Mouse (Mus musculus): ENCODE results near the gene AI481877. TPM values are rescaled to one million over a fixed set of nuclear protein-coding genes. Genes with fewer than 3 reads are reported as not detected.

AI481877 gene
- polyA plus RNA-seq, 1 experiment from 2014 or later = not detected

- no peak overlapping the region for H3K27ac ChIP-seq (replicated peaks)
- H3K4me1 ChIP-seq = no peaks in the 10 kb centered on the region
- 90% methylated on average over 6 of the region's 6 CpGs for WGBS
- no peaks in the 10 kb centered on the region for H3K9me3 ChIP-seq
- no peak overlapping the region for H3K9ac ChIP-seq (replicated peaks)
- H3K36me3 ChIP-seq = peaks cover 3% of the 10 kb centered on the region; the same call in 1 of the 2 replicates
- no peak for ATAC-seq (ENCODE audit: low FRiP score, low read depth)
- no peak overlapping the region for H3K4me3 ChIP-seq
- no peak overlapping the region for H3K4me2 ChIP-seq (replicated peaks)
- H3K27me3 ChIP-seq = no peaks in the 10 kb centered on the region
Observed at GRCm38 (mm10) chr4:59043891-59044290, 94.9 kb downstream of the AI481877 start.

DNA sequence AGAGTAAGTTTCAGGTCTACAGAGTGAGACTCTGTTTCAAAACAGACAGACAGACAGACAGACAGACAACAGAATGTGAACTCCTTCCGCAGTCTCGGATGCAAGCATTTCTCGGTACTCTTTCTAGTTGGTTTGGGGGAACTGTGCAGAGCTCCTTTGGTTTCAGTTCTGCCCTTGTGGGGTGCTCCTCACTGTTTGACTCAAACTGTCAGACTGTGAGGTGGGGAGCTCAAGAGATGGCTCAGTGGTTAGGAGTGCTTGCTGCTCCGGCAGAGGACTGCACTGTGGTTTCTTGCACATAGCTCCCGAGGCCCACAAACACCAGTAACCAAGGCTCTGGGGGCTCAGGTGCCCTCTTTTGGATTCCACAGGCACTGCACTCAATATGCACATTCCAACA, 95.7 kb downstream of the AI481877 start:
- Histone ChIP-seq H3K4me2 (replicated peaks) (no peak overlapping the region), H3K36me3 (peaks cover 3% of the 10 kb centered on the region; the same call in 1 of the 2 replicates), H3K4me3 (no peak overlapping the region), H3K27ac (replicated peaks) (no peak overlapping the region), H3K9me3 (no peaks in the 10 kb centered on the region), H3K4me1 (no peaks in the 10 kb centered on the region), H3K27me3 (no peaks in the 10 kb centered on the region), H3K9ac (replicated peaks) (no peak overlapping the region)
- ATAC-seq (ENCODE audit: low FRiP score, low read depth) = no peak
- WGBS = 91% methylated on average over 5 of the region's 5 CpGs

DNA sequence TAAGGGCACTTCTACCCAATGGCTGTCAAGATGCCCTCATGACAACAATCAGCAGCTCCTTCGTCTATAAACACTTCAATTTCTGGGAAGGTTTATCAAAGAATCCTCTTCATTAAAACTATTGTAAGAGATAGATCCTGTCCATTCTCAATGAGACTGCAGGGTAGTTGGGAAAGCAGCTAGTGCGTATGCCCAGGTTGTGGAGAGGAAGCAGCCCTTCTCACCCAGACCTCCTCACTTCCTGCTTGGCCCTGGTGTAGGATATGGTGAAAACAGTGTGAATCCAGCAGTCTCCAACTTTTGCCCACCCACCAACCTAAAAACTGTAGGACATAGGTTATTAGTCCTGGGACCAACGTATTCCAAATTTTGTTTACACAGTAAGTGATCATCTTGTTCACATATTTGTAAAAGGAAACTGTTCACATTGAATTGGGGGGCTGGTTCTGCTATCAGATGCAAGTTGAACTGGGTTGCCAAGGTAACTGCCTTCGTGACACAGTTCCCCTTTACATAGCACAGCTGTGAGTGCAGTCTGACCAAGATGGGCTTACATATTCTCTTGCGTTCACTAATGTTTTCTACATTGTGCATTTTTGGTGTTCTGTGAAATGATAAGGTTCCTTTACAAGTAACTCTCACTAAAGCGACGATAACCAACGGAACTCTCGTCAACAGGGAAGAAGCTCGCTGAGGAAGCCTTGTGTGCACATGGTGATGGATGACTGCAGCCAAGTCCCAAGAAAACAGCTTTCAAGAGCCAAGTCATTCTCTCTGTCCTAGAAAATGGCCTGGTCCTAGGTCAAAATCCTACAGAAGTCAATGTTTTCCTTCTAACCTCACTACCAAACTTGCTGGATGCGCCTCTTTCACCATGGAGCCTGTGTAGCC, 98.1 kb downstream of the AI481877 start:
- H3K27me3 ChIP-seq = no peaks in the 10 kb centered on the region

GRCm38 (mm10) chr4:59037525-59037924, 101.3 kb downstream of the AI481877 start:
- peaks cover 3% of the 10 kb centered on the region; the same call in 1 of the 2 replicates for H3K36me3 ChIP-seq
- 87% methylated on average over 3 of the region's 3 CpGs for WGBS
- H3K9ac ChIP-seq (replicated peaks) = no peak overlapping the region
- no peaks in the 10 kb centered on the region for H3K9me3 ChIP-seq
- peaks cover 7% of the 10 kb centered on the region for H3K4me1 ChIP-seq
- no peak for ATAC-seq (ENCODE audit: low FRiP score, low read depth)
- no peaks in the 10 kb centered on the region for H3K27me3 ChIP-seq
- H3K4me2 ChIP-seq (replicated peaks) = no peak overlapping the region
- no peak overlapping the region for H3K4me3 ChIP-seq
- no peak overlapping the region for H3K27ac ChIP-seq (replicated peaks)

More for the DNA sequence above, 98.1 kb downstream of the AI481877 start:
- Histone ChIP-seq H3K9ac (replicated peaks) (no peak overlapping the region), H3K4me3 (no peak overlapping the region), H3K27ac (replicated peaks) (no peak overlapping the region), H3K9me3 (no peaks in the 10 kb centered on the region), H3K36me3 (peaks cover 3% of the 10 kb centered on the region; the same call in 1 of the 2 replicates), H3K4me1 (peaks cover 7% of the 10 kb centered on the region), H3K4me2 (replicated peaks) (no peak overlapping the region)
- ATAC-seq (ENCODE audit: low FRiP score, low read depth) = no peak
- 93% methylated on average over 11 of the region's 11 CpGs for WGBS

DNA sequence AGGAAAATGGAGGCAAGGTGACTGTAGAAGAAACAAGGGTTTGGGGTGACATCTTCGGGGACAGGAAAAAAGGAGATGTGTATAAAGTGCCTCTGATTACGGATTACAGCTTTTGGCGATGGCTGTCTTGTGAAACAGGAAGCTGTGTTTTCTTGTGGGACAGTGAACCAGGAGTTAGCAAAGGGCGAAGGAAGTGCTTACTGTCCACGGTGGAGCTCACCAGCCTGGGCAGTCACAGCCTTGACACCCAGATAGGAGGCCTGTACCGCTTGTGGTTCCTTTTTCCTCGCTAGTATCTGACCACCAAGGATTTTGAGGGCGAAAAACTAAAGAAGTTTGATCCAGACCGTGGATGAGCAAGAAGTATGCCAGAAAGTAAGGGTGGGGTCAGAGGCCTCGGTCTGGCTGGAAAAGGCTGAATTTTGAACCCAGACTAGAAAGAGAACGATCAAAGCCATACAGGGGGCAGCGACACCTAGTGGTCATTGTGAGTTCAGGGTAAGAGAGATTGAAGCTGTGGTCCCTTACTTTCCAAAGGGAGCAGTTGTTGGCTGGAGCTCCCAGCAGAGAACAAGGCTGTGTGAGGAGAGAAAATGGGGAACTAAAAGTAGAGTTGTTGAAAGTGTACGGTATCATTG, 102.2 kb downstream of the AI481877 start:
- no peak overlapping the region for H3K4me2 ChIP-seq (replicated peaks)
- H3K9me3 ChIP-seq = no peaks in the 10 kb centered on the region
- 51% methylated on average over 13 of the region's 13 CpGs for WGBS
- peaks cover 3% of the 10 kb centered on the region; the same call in 1 of the 2 replicates for H3K36me3 ChIP-seq
- H3K4me1 ChIP-seq = peaks cover 7% of the 10 kb centered on the region
- H3K27ac ChIP-seq (replicated peaks) = no peak overlapping the region
- H3K9ac ChIP-seq (replicated peaks) = no peak overlapping the region
- ATAC-seq (ENCODE audit: low FRiP score, low read depth) = peak; percentile 35; the same call in 1 of the 2 replicates
- no peak overlapping the region for H3K4me3 ChIP-seq
- no peaks in the 10 kb centered on the region for H3K27me3 ChIP-seq

DNA sequence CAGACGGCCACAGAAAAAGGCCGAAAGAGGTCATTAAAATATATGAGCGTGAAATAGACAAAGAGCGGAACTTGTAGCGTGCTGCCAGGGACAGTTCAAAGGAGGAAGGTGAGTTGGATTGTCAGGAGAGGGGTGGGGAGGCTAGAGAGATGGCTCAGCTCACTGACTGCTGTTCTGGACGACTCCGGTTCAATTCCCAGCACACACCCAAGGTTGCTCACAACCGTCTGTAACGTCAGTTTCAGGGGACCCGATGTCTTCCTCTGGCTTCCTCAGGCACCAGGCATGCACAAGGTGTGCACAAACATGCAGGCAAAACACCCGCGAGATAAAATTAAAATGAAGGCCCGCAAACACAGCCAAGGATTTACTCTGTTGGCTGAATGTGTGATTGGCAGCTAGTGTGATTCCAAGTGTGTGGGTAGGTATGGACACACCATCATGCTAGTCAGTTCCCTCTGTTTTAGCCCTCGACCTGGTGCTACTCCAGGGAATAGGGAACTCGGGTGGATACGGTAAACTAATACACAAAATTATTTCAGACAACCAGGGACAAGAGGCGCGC, 102.9 kb downstream of the AI481877 start:
- Histone ChIP-seq H3K9ac (replicated peaks) (peak overlapping the region; percentile 85), H3K4me1 (peaks cover 7% of the 10 kb centered on the region), H3K4me3 (peak overlapping the region; percentile 75), H3K36me3 (peaks cover 3% of the 10 kb centered on the region; the same call in 1 of the 2 replicates), H3K27me3 (no peaks in the 10 kb centered on the region), H3K4me2 (replicated peaks) (peak overlapping the region; percentile 70), H3K27ac (replicated peaks) (peak overlapping the region; percentile 90), H3K9me3 (no peaks in the 10 kb centered on the region)
- WGBS = 62% methylated on average over 18 of the region's 18 CpGs
- peak; percentile 28; the same call in 1 of the 2 replicates for ATAC-seq (ENCODE audit: low FRiP score, low read depth)

- peak within 1 kb of the TSS; percentile 85 for H3K9ac ChIP-seq (replicated peaks)
- WGBS = 4% methylated on average over 76 of the region's 76 CpGs
- ATAC-seq (ENCODE audit: low FRiP score, low read depth) = peak; percentile 88
- no peaks in the 10 kb centered on the region for H3K36me3 ChIP-seq
- H3K4me2 ChIP-seq (replicated peaks) = peak within 1 kb of the TSS; percentile 70
- H3K9me3 ChIP-seq = no peaks in the 10 kb centered on the region
- H3K4me3 ChIP-seq = peak within 1 kb of the TSS; percentile 75
- H3K27me3 ChIP-seq = no peaks in the 10 kb centered on the region
- peak within 1 kb of the TSS; percentile 90 for H3K27ac ChIP-seq (replicated peaks)
- peaks cover 7% of the 10 kb centered on the region for H3K4me1 ChIP-seq
Observed at GRCm38 (mm10) chr4:59034918-59035785, 103.6 kb downstream of the AI481877 start, which contains the start of gene Gng10. Gene Gng10, plus strand, starts transcription at chr4:59035088.

- WGBS = 77% methylated on average over 10 of the region's 10 CpGs
- 0 out of 2 replicates have a peak, but pooled peaks have one; percentile 29 for ATAC-seq (ENCODE audit: low FRiP score, low read depth)
- H3K9me3 ChIP-seq = no peaks in the 10 kb centered on the region
- H3K4me2 ChIP-seq (replicated peaks) = peak overlapping the region; percentile 70
- no peak overlapping the region for H3K9ac ChIP-seq (replicated peaks)
- peak overlapping the region; percentile 75 for H3K4me3 ChIP-seq
- peaks cover 7% of the 10 kb centered on the region for H3K4me1 ChIP-seq
- H3K27me3 ChIP-seq = no peaks in the 10 kb centered on the region
- H3K36me3 ChIP-seq = no peaks in the 10 kb centered on the region
- H3K27ac ChIP-seq (replicated peaks) = no peak overlapping the region
Observed at GRCm38 (mm10) chr4:59034325-59034917, 104.4 kb downstream of the AI481877 start.

DNA sequence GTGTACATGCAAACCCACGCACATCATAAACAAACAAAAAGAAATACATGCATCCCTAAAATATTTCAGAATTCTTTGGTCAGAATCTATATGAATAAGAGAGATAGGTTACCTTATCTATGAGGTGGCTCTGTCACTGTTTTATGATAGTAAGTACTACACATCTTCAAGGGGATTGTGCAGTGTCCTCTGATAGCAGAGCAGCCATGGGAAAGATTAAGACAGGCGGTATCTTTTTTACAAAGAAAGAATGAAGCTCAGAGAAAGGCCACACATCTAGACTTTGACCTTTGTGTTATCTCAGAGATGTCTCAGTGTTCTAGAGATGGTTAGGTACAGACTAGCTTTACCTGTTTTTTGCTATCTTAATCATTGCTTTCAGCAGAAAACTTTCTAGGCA, 121.9 kb downstream of the AI481877 start:
- no peak overlapping the region for H3K4me3 ChIP-seq
- no peaks in the 10 kb centered on the region for H3K9me3 ChIP-seq
- H3K9ac ChIP-seq (replicated peaks) = no peak overlapping the region
- H3K27ac ChIP-seq (replicated peaks) = no peak overlapping the region
- ATAC-seq (ENCODE audit: low FRiP score, low read depth) = no peak
- no peaks in the 10 kb centered on the region for H3K4me1 ChIP-seq
- WGBS = 90% methylated on average over 2 of the region's 2 CpGs
- no peak overlapping the region for H3K4me2 ChIP-seq (replicated peaks)
- peaks cover 22% of the 10 kb centered on the region for H3K36me3 ChIP-seq
- H3K27me3 ChIP-seq = no peaks in the 10 kb centered on the region

GRCm38 (mm10) chr4:59015181-59015580, 123.6 kb downstream of the AI481877 start:
- no peaks in the 10 kb centered on the region for H3K9me3 ChIP-seq
- no peak overlapping the region for H3K27ac ChIP-seq (replicated peaks)
- 92% methylated on average over 3 of the region's 3 CpGs for WGBS
- H3K9ac ChIP-seq (replicated peaks) = no peak overlapping the region
- no peaks in the 10 kb centered on the region for H3K27me3 ChIP-seq
- no peaks in the 10 kb centered on the region for H3K4me1 ChIP-seq
- no peak for ATAC-seq (ENCODE audit: low FRiP score, low read depth)
- no peak overlapping the region for H3K4me3 ChIP-seq
- no peak overlapping the region for H3K4me2 ChIP-seq (replicated peaks)
- peaks cover 15% of the 10 kb centered on the region; the same call in 1 of the 2 replicates for H3K36me3 ChIP-seq

DNA sequence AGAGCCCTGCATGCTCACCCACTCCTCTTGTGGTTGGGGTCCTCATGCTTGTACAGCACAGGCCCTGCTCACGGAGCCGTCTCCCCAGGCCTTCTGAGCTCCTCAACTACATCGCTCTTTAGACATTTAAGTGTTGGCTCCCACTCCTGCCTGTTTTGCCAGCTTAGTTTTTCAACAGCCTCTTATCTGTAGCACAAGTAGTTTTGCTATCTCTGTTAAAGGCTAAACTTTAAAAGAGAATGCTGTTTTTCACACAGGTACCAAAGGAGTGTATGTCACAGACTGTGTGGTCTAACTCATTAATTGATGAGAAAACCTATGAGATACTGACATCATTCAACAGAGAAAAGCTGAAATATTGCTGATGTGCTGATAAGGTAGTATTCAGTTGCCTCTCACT, 127.3 kb downstream of the AI481877 start:
- Histone ChIP-seq H3K4me2 (replicated peaks) (no peak overlapping the region), H3K9ac (replicated peaks) (no peak overlapping the region), H3K27me3 (no peaks in the 10 kb centered on the region), H3K4me1 (no peaks in the 10 kb centered on the region), H3K27ac (replicated peaks) (no peak overlapping the region), H3K4me3 (no peak overlapping the region), H3K9me3 (no peaks in the 10 kb centered on the region), H3K36me3 (no peaks in the 10 kb centered on the region)
- WGBS = 82% methylated on average over 3 of the region's 3 CpGs
- no peak for ATAC-seq (ENCODE audit: low FRiP score, low read depth)

Measured in midbrain, embryonic 12.5 days (tissue).